Mouse (Mus musculus) G1E-ER4 (cell line): ENCODE data around the gene Tmem97. TPM values are rescaled to one million over a fixed set of nuclear protein-coding genes. Genes with fewer than 3 reads are reported as not detected.

Experiments
- GATA1 ChIP-seq: IDR thresholded peaks from one replicate; pipeline ENCODE4 v1.8.0; 2012; ENCODE audit warnings: low read length, inconsistent platforms
- polyA plus RNA-seq: library from polyadenylated mRNA; stranded (reverse); fragments of >175 nt; gene quantifications from 2 replicates; pipeline ENCODE4 v1.2.3, GENCODE M21; 2012

Tmem97 gene
- 32.9 and 33.4 TPM in 2 replicates for polyA plus RNA-seq

DNA sequence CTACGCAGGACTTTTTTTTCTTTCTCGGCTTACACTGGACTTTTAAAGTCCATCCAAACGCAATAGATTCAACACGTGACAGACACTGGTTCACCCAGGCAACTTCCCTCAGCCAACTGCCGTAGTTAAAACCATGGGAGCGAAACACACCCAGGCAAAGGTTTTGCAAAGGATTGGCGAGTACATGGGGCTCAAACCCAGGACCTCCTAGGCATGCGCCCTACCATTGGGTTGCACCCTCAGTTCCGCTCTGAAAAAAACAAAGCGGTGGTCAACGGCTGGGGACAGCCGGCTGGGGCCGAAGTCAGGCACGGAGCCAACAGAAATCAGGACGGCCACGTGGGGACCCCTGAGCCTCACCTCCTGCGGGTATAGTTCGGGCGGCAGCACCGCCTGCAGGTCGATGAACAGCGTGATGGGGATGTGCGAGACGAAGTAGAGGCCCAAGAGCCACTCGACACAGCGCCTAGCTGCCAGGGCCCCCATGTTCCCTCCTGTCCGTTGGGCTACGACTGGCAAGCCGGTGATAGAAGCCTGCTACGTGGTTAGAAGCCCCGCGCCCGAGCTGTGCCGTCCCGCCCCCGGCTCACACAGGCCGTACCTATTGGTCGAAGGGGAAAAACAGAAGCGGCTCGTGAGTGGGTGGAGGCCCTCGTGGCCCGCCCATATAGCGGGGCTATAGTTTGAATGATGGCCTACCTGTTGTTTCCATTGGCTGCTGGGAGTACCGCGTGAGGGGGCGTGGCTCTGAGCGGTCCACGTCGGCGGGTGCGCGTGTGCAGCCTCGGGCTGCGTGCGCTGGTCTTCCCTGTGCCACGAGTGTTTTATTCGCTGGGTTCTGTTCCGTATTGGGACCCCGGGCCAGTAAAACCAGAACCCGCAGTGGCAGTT is at the start of gene Tmem97:
Gene Tmem97, minus strand, starts transcription at position 610 of the 891 bp plus-strand sequence.
- no peak for TF ChIP-seq GATA1

DNA sequence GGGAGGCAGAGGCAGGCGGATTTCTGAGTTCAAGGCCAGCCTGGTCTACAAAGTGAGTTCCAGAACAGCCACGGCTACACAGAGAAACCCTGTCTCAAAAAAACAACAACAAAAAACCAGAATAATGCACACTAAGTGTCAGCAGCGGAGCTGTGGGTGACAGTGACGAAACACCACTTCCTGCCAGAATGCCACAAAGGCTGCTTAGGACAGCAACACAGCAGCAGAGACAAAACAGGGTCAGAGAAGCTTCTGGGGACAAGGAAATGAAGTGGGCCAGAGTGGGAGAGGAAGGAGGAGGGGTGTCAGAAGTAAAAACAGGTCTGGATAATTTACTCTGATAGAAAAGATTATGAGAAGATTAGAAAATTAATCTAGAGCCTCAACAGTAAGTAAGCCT is 49.5 kb upstream of the Tmem97 start:
- TF ChIP-seq GATA1, result no peak

DNA sequence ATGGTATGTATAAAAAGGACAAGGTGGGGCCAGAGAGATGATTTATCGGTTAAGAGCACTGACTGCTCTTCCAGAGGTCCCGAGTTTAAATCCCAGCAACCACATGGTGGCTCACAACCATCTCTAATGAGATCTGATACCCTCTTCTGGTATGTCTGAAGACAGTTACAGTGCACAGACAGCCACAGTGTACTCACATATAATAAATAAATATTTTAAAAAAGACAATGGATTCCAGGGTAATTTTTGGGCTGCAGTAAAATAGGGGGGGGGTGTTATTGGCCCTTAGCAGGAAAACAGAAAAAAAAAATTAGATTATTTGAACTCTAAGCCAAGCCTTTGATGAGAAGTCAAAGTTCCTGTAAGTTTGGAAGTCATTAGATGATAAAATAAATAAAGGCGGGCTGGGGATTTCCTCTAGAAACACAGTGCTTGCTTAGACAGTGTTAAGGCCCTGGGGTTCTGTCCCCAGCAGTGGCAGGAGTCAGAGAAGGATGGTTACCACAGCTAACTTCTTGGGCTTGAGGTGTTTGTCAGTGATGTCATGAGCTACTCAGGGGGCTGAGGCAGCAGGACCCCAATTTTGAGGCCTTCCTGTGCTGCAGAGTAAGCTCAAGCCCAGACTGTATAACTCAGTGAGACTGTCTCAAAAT is 48.3 kb upstream of the Tmem97 start:
- TF ChIP-seq GATA1, result no peak

DNA sequence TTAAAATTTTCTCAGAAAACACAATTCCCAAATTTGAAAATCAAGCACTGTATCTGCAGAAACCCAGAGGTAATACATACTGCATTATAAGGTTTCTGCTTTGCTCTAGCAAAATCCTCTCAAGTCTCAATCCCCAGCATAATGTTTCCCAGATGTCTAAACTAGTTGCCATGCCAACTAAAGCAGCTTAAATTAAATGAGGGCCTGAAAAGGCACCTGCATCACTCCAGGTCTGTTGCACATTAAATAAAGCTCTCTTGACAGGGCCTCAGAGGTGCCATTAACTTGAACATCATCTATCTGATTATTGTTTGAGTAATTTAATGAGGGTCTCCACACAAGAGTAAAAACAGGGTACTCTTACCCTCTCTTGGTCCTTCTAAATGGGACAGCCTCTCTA is 46.2 kb upstream of the Tmem97 start:
- no peak for TF ChIP-seq GATA1

DNA sequence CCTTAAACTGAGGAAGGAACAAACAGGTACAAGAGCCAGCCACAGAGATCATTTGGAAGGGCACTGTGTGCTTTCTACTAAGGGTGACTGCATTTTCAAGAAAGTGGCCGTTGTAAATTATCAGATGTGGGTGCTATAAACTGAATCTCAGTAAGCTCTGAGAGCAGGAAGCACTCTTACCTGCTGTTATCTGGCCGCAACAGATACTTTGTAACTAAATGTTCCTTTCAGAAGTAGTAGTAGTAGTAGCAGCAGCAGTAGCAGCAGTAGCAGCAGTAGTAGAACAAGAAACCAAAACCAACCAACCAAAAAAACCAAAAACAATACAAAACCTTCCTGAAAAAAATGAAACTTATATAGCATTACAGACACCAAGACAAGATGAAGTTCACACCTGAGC is 45.2 kb upstream of the Tmem97 start:
- no peak for TF ChIP-seq GATA1

DNA sequence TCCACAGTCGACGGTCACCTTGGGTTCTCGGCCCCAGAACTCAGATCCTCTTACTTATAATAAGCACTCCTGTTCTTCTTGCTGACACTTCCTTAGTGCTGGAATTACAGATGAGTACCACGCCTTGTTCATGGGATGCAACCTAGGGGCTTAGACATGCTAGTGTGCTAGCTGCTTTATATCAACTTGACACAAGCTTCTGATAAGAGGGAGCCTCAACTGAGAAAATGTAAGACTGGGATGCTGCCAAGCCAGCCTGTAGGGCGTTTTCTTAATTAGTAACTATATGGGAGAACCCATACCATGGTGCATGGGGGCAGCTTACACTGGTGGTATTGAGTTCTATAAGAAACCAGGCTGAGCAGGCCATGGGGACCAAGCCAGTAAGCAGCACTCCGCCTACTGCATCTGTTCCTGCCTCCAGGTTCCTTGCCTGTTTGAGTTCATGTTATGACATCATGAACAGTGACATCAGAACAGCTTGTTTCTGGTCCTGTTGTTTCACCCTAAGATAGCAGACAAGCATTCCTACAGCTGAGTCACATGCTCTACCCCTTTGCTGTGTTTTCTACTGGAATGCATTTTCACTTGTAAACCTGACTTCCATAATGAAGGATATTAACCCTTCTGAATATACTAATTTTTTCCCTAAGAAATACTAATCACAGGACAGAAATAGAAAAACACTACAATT is 43.8 kb upstream of the Tmem97 start:
- TF ChIP-seq GATA1, result no peak

DNA sequence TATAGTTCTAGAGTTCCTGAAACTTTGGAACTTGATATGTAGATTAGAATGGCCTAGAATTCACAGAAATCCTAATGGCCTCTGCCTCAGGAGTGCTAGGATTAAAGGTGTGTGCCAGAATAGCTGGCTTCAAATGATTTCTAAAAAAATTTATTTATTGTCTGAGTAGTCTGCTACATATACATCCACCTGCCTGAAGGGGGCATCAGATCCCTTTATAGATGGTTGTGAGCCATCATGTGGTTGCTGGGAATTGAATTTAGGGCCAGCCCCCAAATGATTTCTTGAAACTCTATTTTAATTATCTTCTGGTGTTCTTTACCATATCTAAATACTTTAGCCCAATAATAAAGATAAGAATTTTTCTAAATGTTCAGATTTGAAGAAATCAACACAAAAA is 35.5 kb upstream of the Tmem97 start:
- TF ChIP-seq GATA1, result no peak

DNA sequence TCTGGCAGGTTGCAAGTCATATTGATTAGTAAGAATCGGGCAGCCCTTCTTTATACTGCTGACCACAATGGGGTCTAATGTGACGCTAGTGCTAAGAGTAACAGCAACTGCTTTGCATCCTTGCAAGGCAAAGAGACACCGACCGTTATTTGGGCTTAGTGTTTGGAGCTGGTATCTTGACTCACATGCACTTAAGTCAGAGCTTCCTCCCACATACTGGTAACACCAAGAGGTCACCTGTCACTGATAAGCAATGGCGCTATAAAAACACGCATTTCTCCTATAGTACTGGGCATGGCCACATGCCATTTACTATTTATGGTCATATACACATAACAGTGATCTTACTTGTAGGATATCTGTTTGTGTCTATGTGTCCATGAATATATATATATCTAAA is 32.3 kb upstream of the Tmem97 start:
- no peak for TF ChIP-seq GATA1

DNA sequence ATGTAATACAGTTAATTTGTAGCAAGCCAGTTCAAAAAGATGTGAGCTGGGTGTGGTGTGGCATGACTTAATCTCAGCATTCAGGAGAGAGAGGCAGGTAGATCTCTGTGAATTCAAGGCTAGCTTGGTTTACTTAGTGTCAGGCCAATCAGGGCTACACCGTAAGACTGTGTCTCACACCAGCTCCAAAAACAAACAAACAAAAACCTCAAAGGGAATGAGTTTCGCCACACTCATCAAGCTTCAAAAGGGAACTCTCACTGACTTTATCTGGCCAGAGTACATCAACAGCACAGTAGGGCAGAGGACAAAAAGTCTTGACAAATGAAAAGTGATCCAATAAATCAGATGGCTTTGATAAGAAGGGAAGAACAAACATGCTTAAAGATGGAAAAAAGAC is 24.4 kb upstream of the Tmem97 start:
- no peak for TF ChIP-seq GATA1

DNA sequence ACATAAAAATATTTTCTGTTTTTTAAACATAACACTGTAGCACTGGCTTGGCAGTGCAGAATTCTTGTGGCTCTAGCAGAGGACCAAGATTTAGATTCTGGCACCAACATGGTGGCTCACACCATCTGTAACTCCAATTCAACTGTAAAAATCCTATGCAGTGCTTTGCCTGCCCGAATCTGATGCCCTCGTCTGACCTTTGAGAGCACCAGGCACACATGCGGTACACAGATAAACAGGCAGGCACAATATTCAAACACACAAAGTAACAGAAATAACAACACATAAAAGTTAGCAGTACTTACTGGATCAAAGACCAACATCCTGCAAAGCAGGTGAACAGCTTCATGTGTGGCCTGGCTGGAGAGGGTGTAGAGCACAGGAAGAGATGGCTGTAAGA is 24.0 kb upstream of the Tmem97 start:
- TF ChIP-seq GATA1, result no peak

DNA sequence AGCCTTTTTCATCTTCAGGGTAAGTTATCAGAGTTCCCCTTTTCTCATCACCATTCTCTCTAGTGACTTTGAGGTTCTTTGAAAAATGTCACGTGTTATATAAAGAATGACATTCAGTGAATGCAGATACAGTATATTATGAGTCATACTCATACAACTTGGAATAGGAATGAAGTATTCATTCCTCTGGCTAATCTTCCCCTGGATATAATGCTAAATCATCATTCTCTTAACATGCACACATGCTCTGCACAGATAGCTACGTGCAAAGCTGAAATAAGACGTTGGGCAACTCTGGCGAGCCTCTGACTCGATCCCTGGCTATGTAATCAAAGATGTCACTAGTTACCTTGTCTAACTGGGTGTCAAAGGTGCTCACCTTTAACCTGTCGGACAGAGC is 21.3 kb upstream of the Tmem97 start:
- no peak for TF ChIP-seq GATA1

DNA sequence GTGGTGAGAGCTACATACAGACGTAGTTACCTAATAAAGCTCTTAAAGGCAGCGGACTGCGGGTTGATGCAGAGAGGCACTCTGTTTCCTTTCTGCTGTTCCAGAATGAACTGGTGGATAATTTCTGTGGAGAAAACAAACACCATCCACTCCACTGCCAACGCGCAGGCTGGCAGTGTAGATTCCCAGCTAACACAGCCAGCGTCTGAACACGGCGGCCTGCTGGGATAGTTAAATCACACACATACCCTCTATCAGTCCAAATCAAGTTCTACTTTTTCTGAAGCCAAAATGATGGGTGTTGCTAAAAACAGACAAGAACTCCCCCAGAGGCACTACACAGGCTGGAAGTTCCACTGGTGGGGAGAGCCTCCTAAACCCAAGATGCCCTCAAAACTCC is 20.9 kb upstream of the Tmem97 start:
- TF ChIP-seq GATA1, result no peak

DNA sequence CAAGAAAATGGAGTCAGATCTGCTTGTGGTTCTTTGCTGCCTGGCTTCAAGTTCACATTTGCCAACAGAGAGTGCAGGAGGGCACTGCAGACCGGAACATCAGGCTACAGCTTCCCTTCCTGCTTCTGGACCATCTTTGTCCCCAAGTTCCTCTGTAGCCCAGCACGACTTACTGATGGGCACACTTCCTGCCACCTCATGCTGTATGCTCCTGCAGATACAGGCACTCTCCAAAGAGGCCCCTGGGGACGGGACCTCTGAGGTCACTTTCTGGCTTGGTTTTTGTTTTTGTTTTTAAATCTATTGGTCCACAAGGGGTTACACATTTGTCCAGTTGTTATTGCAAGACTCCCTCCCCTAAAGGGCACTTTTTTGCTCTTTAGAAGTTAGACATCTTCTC is 19.2 kb upstream of the Tmem97 start:
- no peak for TF ChIP-seq GATA1

DNA sequence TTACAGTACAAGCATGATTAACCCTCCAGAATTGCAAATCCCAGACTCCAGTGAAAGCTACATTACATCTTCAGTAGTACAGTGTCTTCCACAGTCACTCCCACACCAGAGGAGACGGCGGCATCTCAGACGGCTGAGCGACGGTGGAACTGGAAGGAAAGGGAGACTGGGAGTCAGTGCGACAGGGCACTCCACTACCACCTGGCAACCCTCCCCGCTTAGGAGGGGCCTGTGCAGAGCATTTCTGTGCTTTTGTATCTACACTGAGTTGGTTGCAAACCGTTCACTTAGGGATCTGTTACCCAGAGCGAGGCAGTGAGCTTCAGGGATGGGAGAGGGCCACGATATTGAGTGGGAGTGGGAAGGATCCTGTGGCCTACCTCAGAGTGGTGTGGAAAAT is 18.2 kb upstream of the Tmem97 start:
- no peak for TF ChIP-seq GATA1

DNA sequence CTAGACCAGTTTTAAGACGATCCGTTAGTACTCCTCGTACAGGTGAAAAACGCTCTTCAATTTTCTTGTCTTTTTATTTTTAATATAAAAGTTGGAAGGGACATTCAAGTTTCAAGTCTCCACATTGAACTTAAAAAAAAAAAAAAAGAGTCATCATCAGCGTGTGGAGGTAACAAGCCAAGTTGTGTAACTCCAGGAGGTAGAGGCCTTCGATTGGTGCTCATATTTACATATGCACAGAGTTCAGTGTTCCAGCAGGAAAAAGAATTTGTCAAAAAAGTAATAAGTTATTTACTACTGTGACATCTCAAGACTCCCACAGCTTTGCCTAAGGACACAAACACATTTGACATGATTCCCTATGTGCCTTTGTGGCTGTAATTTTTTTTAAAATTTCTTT is 17.0 kb upstream of the Tmem97 start:
- TF ChIP-seq GATA1, result no peak

DNA sequence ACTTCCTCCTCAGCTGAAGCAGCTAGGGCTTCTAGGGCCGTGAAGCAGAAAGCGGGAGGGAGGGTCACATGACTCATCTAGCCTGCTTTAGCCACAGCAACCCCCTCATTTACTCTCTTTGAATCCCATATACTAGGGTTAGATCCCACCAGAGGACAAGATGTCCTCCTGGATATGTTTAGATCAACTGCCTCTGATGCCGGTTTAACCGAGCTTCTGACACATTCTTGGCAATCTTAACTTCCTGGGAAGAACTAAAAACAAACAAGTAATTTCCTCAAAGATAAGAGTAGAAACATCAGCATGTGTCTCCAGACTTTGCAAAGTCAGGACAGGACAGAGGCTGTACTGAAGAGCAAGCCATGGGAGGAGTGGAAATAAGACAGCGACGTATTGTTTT is 16.2 kb upstream of the Tmem97 start:
- no peak for TF ChIP-seq GATA1
